Mouse (Mus musculus) kidney, postnatal 25 days (tissue): ENCODE measurements around the gene Tomm34.

Source experiments
- DNase-seq, 2 experiments: peaks; one replicate each; pipeline ENCODE4 v3.0.0; 2021; ENCODE audit warnings: mixed read lengths in 2 of 2

Tomm34 gene

GRCm38 (mm10) chr2:164070765-164071436 is at the start of gene Tomm34:
Tomm34 (minus strand) TSS chr2:164071169.
- peak; percentile 98 for DNase-seq

DNA sequence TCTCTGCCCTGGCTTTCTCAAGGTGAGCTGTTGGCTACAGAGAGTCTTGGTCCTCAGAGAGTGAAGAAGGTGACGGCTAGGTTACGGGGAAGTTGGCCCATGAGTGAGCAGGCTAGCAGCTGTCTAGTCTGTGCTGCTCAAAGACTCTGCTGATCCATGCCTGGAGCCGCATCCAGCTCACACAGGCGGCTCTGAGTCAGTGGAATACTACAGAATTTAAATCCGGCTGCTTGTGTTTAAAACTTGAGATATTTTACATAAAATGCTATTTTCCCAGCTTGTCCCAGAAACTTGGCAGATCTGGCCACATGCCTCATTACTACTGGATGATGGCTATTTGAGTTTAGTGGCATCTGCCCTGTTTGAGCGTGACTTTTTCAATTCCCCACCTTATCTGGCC is 48.5 kb upstream of the Tomm34 start:
- no peak for DNase-seq

DNA sequence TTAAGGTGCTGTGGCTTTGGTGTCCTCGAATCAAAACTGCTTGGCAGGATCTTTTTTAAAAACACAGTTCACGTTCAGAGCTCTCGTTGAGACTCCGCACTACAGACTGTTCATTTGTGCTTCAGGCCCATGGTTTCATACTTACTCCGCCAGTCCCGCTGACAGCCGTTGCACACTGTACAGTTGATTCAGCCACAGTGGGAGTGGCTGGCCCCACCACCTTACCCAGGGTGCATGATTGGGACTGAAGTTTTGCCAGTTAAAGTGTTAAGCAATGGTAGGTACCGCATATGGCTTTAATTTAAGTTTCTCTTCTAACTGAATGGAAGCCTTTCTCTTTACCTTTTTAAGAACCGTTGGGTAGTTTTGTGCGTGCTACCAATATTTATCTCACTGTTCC is 44.6 kb upstream of the Tomm34 start:
- no peak for DNase-seq

- no peak for DNase-seq
Measured at GRCm38 (mm10) chr2:164114051-164114450, 43.1 kb upstream of the Tomm34 start.

- no peak for DNase-seq
Measured at GRCm38 (mm10) chr2:164111546-164111945, 40.6 kb upstream of the Tomm34 start.

DNA sequence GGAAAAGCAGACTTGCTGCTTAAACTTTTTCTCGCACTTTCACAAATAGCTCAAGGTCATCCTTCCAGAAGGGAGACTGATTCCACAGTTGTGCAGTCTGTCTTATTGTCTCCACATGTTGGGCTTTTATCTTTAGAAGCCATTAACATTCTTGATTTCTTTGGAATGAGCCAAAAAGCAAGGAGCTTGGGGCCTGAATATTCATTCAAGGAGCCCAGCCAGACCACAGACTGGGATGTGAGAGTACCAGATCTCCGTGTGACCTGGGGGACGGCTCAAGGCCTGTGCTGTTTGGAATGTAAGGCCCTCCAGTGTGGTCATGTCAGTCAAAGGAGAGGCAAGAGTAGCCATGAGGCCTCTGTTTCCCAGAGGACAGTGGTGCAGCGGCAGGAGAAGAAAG is 37.5 kb upstream of the Tomm34 start:
- DNase-seq, result no peak

DNA sequence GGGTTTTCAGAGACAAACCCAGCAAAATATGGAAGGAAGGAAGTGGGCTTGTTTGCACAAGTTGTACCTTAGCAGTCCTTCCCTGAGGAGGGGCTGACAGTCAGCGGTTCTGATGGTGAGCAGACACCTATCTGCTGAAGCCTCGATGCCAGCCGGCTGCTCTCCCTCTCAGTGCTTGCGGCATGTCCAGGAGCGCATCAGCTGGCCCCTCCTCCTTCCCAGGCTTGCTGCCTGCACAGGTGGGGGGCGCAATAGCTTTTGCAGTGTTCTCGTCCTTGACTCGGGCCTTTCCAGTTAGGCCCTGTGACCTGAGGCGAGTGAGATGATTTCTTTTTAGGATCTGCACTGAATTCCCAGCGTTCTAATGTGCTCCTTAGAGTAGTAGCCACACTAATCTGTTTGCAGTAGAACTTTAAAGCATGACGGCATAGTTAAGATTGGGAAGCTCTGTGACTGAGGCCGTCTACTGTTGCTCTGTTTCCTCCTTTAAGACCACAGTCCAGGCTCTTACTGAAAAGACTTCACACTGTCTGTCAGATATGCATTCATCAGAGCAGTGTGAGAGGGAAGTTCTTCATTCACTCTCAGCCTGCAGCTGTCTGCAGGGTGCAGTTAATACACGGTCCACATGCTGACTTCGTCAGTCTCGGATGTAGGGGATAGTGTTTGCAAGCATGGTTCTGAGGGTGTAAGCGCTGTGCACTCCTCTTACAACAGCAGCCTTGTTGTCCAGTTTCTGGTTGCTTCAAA is 36.3 kb upstream of the Tomm34 start:
- DNase-seq, result no peak

DNA sequence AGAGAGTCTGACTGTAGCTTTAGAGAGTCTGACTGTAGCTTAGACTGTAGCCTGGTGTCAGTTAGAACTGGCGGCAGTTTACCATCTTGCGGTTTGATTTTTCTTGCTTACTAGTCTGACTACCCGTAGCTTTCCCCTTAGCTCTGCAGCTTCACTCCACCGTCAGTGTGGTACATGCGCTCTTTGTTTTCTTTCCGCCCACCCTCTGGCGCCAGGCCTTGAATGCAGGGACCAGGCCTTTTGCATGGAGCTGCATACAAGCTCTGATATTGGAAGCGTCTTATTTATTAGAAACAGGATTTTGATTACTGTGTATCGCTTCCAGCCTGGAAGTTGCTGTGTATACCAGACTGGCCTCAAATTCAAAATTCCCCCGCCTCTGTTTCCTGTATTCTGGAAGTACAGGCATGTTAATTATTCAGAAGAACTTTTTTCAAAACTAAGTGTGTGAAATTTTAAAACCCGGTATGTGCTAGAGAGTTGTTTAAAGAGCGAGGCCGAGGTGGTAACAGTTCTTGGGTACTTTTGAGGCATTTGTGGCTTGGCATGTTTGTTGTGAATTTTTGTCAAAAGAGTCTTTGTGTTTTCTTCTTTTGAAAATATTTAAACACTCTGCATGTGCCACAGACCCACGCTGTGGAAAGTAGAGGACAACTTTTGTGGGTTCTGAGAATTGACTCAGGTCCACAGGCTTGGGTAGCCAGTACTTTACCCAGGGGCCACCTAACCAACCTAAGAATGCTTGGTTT is 35.5 kb upstream of the Tomm34 start:
- no peak for DNase-seq

DNA sequence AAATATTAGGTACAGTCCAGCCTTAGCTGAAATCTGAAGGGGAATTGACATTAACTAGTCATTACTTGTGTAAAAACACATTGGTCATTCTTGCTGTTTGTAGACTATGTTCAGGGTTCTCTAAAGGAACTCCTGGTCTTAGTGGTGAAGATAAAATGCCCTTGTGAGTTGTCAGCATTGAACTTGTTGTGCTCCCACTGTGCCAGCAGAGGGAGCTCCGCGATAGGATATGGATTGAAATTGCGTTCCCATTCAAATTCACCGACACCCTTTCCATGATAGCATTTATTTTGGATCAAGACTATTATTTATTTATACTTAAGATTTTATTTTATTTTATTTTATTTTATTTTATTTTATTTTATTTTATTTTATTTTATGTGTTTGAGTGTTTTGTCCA is 32.5 kb upstream of the Tomm34 start:
- DNase-seq, result peak; percentile 63 to 78

GRCm38 (mm10) chr2:164102366-164102765 is 31.4 kb upstream of the Tomm34 start:
- no peak for DNase-seq

DNA sequence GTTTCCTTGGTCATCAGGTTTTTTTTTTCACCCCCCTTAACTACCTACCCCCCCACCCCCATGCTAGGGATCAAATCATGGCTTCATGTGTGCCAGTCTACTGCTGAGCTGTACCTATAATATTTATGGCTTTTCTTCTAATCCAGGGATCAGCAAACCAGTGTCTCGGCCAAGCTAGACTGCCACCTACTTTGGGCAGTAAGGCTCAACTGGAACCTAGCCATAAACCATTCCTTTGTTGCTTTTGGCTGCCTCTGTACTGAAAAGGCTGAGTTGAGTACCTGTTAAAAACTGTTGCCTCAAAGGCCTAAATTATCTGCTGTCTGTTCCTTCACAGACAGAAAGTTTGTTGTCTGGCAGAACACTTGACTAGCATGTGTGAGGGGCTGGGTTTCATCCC is 31.0 kb upstream of the Tomm34 start:
- DNase-seq, result no peak

DNA sequence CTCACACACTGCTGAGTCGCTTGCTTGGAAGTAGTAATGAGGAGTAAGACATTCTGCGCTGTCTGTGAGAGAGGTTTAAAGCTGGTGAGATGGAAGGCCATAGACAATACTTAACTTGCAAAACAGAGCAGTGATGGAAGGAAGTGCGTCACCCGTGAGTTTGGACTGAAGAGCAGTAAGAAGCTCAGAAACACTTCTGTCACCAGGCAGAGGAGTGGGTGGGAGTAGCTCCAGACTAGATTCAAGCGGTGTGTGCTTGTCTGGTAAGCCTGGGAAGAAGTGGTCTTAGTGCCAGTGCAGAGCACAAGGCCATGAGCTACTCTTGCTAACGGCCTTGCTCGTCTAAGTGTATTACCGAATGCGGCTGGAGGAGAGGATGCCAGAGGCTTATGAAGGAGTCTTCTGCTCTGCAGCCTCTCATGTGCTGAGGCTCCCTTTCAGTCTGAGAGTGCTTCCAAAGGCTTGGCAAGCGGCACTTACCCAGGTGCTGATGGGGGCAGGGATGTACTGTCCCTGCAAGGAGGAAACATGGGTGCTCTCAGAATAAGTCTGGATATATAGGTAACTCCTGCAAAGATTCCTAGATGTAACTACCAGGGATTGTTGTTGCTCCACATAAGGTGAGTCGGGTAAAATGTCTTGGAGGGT is 27.8 kb upstream of the Tomm34 start:
- no peak for DNase-seq

DNA sequence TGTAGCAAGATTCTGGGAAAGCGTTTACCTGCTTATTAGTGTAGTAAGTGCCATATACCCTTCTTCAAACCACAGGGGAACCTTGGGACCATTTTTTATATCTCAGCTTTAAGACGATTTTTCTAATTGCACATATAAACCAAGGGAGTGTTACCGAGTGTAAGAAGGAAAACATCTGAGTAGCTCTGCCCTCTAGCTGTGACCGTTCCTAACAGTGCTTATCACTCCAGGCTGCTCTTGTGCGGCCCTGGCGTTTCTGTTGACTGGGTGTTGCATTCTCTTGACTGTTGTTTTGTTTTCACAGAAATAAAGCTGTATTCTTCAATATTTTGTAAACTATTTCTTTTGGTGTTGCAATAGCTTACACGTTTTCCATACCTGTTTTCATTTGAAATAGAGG is 23.2 kb upstream of the Tomm34 start:
- DNase-seq, result no peak

DNA sequence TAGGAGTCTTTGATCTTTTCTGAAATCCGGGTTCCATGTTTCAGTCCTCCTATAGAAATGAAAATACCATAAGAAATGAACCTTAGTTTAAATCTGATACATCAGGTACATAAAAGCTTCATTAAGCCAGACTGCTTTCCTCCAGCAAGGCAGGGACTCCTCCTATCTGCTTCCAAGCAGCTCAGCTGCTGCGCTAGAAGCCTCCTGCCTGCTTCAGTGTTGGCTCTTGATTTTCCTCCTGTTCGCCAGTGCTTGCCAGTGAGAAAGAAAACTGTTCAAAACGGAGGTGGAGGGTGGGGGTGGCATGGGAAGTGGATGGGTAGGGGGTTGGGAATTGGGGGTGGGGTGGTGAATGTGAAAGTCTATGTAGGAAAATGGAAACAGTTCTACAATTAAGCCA is 18.5 kb upstream of the Tomm34 start:
- no peak for DNase-seq

GRCm38 (mm10) chr2:164087416-164088017 is 16.5 kb upstream of the Tomm34 start:
- no peak for DNase-seq

DNA sequence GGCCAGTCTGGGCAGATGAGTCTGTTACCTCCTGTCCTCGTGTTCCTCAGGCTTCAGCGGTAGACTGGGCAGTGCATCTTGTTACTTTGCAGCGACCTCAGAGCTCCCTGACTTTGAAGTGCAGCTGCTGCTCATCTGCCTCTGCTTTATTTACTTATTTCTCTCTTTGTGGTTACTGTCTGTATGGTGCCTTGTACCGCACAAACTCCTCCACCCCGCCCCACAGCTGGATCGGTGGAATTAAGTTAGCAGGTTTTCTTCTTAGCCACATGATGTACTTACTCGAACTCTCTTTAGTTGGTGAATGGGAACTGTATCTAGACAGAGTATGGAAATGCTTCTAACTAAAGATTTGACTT is 13.4 kb upstream of the Tomm34 start:
- DNase-seq, result no peak

DNA sequence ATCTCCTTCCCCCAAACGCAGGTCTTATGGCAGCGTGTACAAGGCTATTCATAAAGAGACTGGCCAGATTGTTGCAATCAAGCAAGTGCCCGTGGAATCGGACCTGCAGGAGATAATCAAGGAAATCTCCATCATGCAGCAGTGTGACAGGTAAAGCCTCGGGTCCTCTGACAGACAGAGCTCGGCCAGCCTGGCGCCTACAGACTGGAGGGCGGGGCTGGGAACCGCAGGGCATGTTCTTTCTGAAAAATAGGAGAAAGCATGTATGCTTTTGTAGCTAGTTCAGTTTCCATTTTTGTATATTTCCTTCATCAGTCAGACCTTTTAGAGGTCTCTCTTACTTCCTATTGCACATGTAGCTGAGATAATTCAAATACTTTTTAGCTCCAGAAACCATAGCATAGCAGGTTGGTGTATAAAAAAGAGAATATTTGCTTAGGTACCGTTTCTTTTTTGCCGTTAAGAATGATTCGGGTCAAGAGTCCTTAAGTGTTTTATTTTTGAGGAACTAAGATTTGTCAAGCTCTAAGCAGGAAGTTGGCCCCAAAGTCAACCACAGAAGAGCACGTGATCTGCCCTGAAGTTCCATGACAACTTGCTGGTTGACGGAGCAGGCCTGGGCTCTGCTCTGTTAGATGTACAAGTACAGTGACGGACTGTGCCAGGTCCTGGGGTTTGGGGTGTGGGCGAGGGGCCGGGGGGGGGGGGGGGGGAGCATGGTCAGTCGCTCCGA is 12.8 kb upstream of the Tomm34 start:
- no peak for DNase-seq

- no peak for DNase-seq
Measured at GRCm38 (mm10) chr2:164082175-164082574, 11.2 kb upstream of the Tomm34 start.

DNA sequence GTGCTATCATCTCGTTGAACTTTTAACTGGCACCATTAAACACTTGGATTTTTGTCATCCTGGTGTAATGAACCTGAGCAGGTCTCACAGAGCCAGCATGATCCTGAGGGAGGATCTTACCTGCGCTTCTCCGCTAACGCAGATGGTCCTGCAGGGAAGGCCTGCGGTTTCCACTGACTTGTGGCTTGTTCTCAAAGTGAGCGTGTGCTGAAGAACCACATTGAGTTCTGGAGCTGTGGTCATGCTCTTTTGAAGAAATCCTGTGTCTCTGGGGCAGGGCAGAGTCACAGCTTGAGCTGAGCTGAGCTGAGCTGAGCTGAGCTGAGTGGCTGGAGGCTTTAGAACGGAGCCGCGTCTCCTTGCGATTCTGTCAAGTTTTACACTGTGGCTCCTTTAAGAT is 10.6 kb upstream of the Tomm34 start:
- no peak for DNase-seq

GRCm38 (mm10) chr2:164079488-164079887 is 8.5 kb upstream of the Tomm34 start:
- DNase-seq, result no peak

GRCm38 (mm10) chr2:164077875-164078274 is 6.9 kb upstream of the Tomm34 start:
- no peak for DNase-seq

DNA sequence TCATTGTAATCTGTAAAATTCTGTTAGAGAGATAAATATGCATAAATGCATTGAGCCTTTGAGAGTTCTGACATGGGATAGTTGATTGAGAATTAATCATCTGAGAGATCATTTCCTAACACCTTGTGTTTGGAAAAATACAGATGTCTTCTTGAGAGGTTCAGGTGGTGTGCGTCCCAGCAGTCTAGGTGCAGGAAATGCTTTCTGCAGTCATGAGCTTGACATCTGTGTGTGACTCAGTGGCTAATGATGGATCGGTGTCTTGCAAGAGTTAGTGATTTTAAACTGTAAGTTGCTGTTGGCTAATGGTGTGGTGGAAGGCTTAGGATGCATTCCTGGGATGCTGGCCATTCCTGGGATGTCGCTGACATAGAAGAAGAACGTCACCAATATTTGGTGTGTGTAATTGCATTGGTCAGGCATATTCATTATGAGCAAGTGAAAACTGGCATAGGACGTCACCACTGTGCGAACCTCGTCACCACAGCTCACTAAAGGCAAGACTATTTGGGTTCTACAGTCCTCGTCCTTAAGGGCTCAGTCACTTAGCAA is 6.0 kb upstream of the Tomm34 start:
- DNase-seq, result no peak
